Mouse (Mus musculus): Measurements from ENCODE around the gene Psd.

- no peak for TF ChIP-seq CTCF (IDR thresholded peaks at IDR 0.05; ENCODE audit: low read depth)
- no peak for TF ChIP-seq EP300 (IDR thresholded peaks at IDR 0.05; ENCODE audit: low read depth)
These were observed 2.6 kb downstream of the Psd start for GRCm38 (mm10) chr19:46324366-46324765.
